Mouse (Mus musculus) CD4-positive, CD25-positive, alpha-beta regulatory T cell, adult 4 months (primary cell): ENCODE measurements around the gene Fibin. TPM values are rescaled to one million over a fixed set of nuclear protein-coding genes. Genes with fewer than 3 reads are reported as not detected.

Experiments
- ATAC-seq: one replicate; pipeline ENCODE4 v1.8.0; 2017
- polyA plus RNA-seq, 2 experiments: library from polyadenylated mRNA; unstranded; fragments of 100-300 nt; shearing (Covaris generic); gene quantifications; one replicate each; pipeline ENCODE4 v1.2.1; 2017

Gene Fibin
- polyA plus RNA-seq, 2 experiments from 2014 or later: not detected

DNA sequence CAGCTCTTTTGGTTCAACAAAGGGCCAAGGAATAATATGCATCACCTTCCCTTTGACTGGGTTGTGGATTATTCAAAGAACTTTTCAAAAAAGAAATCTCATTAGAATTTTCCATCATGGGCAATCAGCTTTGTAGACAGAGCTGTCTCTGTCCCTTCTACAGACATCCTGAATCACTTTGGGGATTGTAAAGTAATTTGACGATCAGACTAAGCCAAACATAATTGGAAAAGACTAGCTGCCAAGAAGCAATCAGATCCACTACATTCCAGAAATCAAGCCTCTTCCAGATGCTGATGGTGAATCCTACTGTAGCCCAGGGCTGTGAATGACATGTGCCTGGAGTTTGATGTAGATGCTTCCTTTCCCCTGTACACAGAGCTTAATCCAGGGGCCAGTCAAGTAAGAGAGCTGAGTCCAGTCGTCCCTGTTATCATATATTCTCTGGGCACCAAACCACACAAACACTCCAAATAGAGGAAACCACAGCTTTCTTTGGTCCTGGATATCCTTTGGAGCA lies 49.6 kb downstream of the Fibin start:
- ATAC-seq: no peak

Other genes with a start within 250 kb of the Fibin start
- not detected for gene Bbox1, start 48.6 kb downstream of the Fibin start, polyA plus RNA-seq
- gene Slc5a12, start 234.1 kb upstream of the Fibin start, polyA plus RNA-seq: not detected